Mouse (Mus musculus) heart, postnatal 0 days (tissue): Measurements from ENCODE around the gene D230025D16Rik. TPM values are rescaled to one million over a fixed set of nuclear protein-coding genes. Genes with fewer than 3 reads are reported as not detected.

Source experiments
- ATAC-seq: fragments of 200-750 bp; cut with Nextera tagmentation; 2 replicates; pipeline ENCODE4 v1.8.0; 2017; ENCODE audit warnings: low read depth, moderate number of reproducible peaks, moderate library complexity; ENCODE audit not compliant: insufficient read depth
- DNase-seq: peaks from one replicate; pipeline ENCODE4 v3.0.0-alpha.2; 2016; ENCODE audit warnings: low spot score
- H3K27ac ChIP-seq: fragments of 300-500 bp; sonication (generic); 2 replicates; pipeline ENCODE4 v1.5.1; 2014; ENCODE audit warnings: low read depth, mild to moderate bottlenecking
- H3K27me3 ChIP-seq: fragments of 300-500 bp; sonication (generic); 2 replicates; pipeline ENCODE4 v1.6.1; 2014; ENCODE audit warnings: low read length, mixed read lengths; ENCODE audit not compliant: control insufficient read depth, insufficient read depth
- H3K36me3 ChIP-seq: fragments of 300-500 bp; sonication (generic); replicated peaks from 2 replicates; pipeline ENCODE4 v1.6.1; 2014; ENCODE audit warnings: low read length, mixed read lengths; ENCODE audit not compliant: control insufficient read depth, insufficient read depth
- H3K4me1 ChIP-seq: fragments of 300-500 bp; sonication (generic); 2 replicates; pipeline ENCODE4 v1.6.1; 2014; ENCODE audit warnings: antibody characterized with exemption; ENCODE audit not compliant: control insufficient read depth, insufficient read depth
- H3K4me2 ChIP-seq: fragments of 300-500 bp; sonication (generic); 2 replicates; pipeline ENCODE4 v1.6.1; 2014; ENCODE audit warnings: low read depth, mild to moderate bottlenecking, low read length, moderate library complexity
- H3K4me3 ChIP-seq: fragments of 300-500 bp; sonication (generic); 2 replicates; pipeline ENCODE4 v1.5.1; 2014; ENCODE audit warnings: low read depth, low read length
- H3K9ac ChIP-seq: fragments of 300-500 bp; sonication (generic); replicated peaks from 2 replicates; pipeline ENCODE4 v1.6.1; 2014; ENCODE audit warnings: low read depth, low read length, mixed read lengths
- H3K9me3 ChIP-seq: fragments of 300-500 bp; sonication (generic); replicated peaks from 2 replicates; pipeline ENCODE4 v1.6.1; 2016; ENCODE audit warnings: low read length; ENCODE audit not compliant: control insufficient read depth
- CTCF ChIP-seq: IDR thresholded peaks from 2 replicates; pipeline ENCODE4 v1.5.1; 2016; ENCODE audit warnings: antibody characterized with exemption, control low read depth, low read depth
- EP300 ChIP-seq: IDR thresholded peaks from 2 replicates; pipeline ENCODE4 v1.6.1; 2016; ENCODE audit warnings: antibody characterized with exemption, low read depth
- WGBS: fragments of 180-500 bp; shearing (Covaris S2); extraction: QIAGEN DNeasy Blood & Tissue Kit; methylation state at CpG from one replicate; pipeline ENCODE4 v1.1.7; 2014; 5-methylcytosine and 5-hydroxymethylcytosine counted together
- polyA plus RNA-seq: library from polyadenylated mRNA; unstranded; fragments of >200 nt; fragmentation: Nextera tagmentation; extraction: Ambion mirVana; gene quantifications from 2 replicates; pipeline ENCODE4 v1.2.1, GENCODE M21; 2015
- total RNA-seq: library from RNA; depleted of rRNA; stranded (reverse); fragments of >200 nt; gene quantifications from 2 replicates; pipeline ENCODE4 v1.2.3, GENCODE M21; 2014; ENCODE audit warnings: low replicate concordance; rRNA removed

The D230025D16Rik gene
- total and polyA plus RNA-seq, 2 experiments from 2014 or later, result 14.3 to 30.4 TPM

- ATAC-seq (0 out of 2 replicates have a peak, but pooled peaks have one; percentile 5), DNase-seq (peak; percentile 31)
- no peak for TF ChIP-seq CTCF
- no peak for TF ChIP-seq EP300
These were observed 71.1 kb downstream of the D230025D16Rik start, which contains the start of gene Exoc3l for GRCm38 (mm10) chr8:105295895-105296573. Gene Exoc3l, minus strand, starts transcription at chr8:105296101.

GRCm38 (mm10) chr8:105297511-105298192, 72.7 kb downstream of the D230025D16Rik start, which contains the start of gene E2f4:
Gene E2f4, plus strand, starts transcription at chr8:105297663.
- peak; percentile 93 for ATAC-seq
- WGBS, result under 1% methylated on average over 57 of the region's 58 CpGs

More at GRCm38 (mm10) chr8:105295895-105296573, 71.1 kb downstream of the D230025D16Rik start, which contains the start of gene Exoc3l:
- peaks cover 23% of the 10 kb centered on the region for H3K4me1 ChIP-seq
- H3K4me2 ChIP-seq, result peak within 1 kb of the TSS; percentile 79
- H3K9me3 ChIP-seq, result no peaks in the 10 kb centered on the region
- H3K36me3 ChIP-seq, result peaks cover 20% of the 10 kb centered on the region
- 31% methylated on average over 11 of the region's 11 CpGs for WGBS
- H3K27ac ChIP-seq, result peak within 1 kb of the TSS; percentile 76
- H3K9ac ChIP-seq, result peak within 1 kb of the TSS; percentile 79; the same call in 1 of the 2 replicates
- no peaks in the 10 kb centered on the region for H3K27me3 ChIP-seq
- peak within 1 kb of the TSS; percentile 78 for H3K4me3 ChIP-seq

GRCm38 (mm10) chr8:105298351-105299252, 73.7 kb downstream of the D230025D16Rik start:
- Histone ChIP-seq H3K9me3 (no peaks in the 10 kb centered on the region), H3K4me1 (peaks cover 23% of the 10 kb centered on the region), H3K4me3 (peak overlapping the region; percentile 78), H3K36me3 (peaks cover 44% of the 10 kb centered on the region), H3K27me3 (no peaks in the 10 kb centered on the region), H3K9ac (peak overlapping the region; percentile 79), H3K27ac (peak overlapping the region; percentile 76; the same call in 1 of the 2 replicates), H3K4me2 (peak overlapping the region; percentile 79)
- TF ChIP-seq CTCF, result no peak
- no peak for TF ChIP-seq EP300
- DNase-seq (no peak), ATAC-seq (no peak)
- 39% methylated on average over 18 of the region's 18 CpGs for WGBS

More at GRCm38 (mm10) chr8:105297511-105298192, 72.7 kb downstream of the D230025D16Rik start, which contains the start of gene E2f4:
- Histone ChIP-seq H3K27me3 (no peaks in the 10 kb centered on the region), H3K4me1 (peaks cover 23% of the 10 kb centered on the region), H3K9me3 (no peaks in the 10 kb centered on the region), H3K4me3 (peak within 1 kb of the TSS; percentile 78), H3K4me2 (peak within 1 kb of the TSS; percentile 79), H3K9ac (peak within 1 kb of the TSS; percentile 79), H3K27ac (peak within 1 kb of the TSS; percentile 76), H3K36me3 (peaks cover 35% of the 10 kb centered on the region)
- peak; percentile 94 for DNase-seq
- TF ChIP-seq EP300 (no peak), CTCF (no peak)

GRCm38 (mm10) chr8:105299962-105300361, 75.0 kb downstream of the D230025D16Rik start:
- no peak overlapping the region for H3K27ac ChIP-seq
- H3K36me3 ChIP-seq, result peaks cover 44% of the 10 kb centered on the region
- no peak for TF ChIP-seq CTCF
- TF ChIP-seq EP300, result no peak
- H3K9me3 ChIP-seq, result no peaks in the 10 kb centered on the region
- ATAC-seq (no peak), DNase-seq (no peak)
- WGBS, result 88% methylated on average over 8 of the region's 8 CpGs
- H3K4me2 ChIP-seq, result no peak overlapping the region
- no peak overlapping the region for H3K9ac ChIP-seq
- H3K4me1 ChIP-seq, result peaks cover 35% of the 10 kb centered on the region
- H3K27me3 ChIP-seq, result no peaks in the 10 kb centered on the region
- H3K4me3 ChIP-seq, result no peak overlapping the region

Other genes starting within 250 kb of the D230025D16Rik start
- gene Ces2h, start 224.3 kb upstream of the D230025D16Rik start, total RNA-seq, result not detected in 2 replicates
- gene Ces2h, start 224.3 kb upstream of the D230025D16Rik start, polyA plus RNA-seq, result not detected in 2 replicates
- not detected in 2 replicates for gene Ces3a, start 176.5 kb upstream of the D230025D16Rik start, total RNA-seq
- not detected in 2 replicates for gene Ces3a, start 176.5 kb upstream of the D230025D16Rik start, polyA plus RNA-seq
- 0.50 and 1.7 TPM in 2 replicates for gene Ces3b, start 141.4 kb upstream of the D230025D16Rik start, total RNA-seq
- gene Ces3b, start 141.4 kb upstream of the D230025D16Rik start, polyA plus RNA-seq, result 0.16 and 0.34 TPM in 2 replicates
- gene Ces4a, start 93.3 kb upstream of the D230025D16Rik start, total RNA-seq, result not detected in 2 replicates
- gene Ces4a, start 93.3 kb upstream of the D230025D16Rik start, polyA plus RNA-seq, result not detected in 2 replicates
- 50.0 and 70.0 TPM in 2 replicates for gene Cbfb, start 54.5 kb upstream of the D230025D16Rik start, total RNA-seq
- gene Cbfb, start 54.5 kb upstream of the D230025D16Rik start, polyA plus RNA-seq, result 26.8 and 27.0 TPM in 2 replicates
- gene B3gnt9, start 30.0 kb downstream of the D230025D16Rik start, total RNA-seq, result 6.0 and 9.7 TPM in 2 replicates
- 7.3 and 7.7 TPM in 2 replicates for gene B3gnt9, start 30.0 kb downstream of the D230025D16Rik start, polyA plus RNA-seq
- gene Tradd, start 39.5 kb downstream of the D230025D16Rik start, total RNA-seq, result 9.0 and 10.4 TPM in 2 replicates
- 16.7 and 17.6 TPM in 2 replicates for gene Tradd, start 39.5 kb downstream of the D230025D16Rik start, polyA plus RNA-seq
- 1.5 and 6.4 TPM in 2 replicates for gene Fbxl8, start 39.5 kb downstream of the D230025D16Rik start, total RNA-seq
- 3.6 and 4.3 TPM in 2 replicates for gene Fbxl8, start 39.5 kb downstream of the D230025D16Rik start, polyA plus RNA-seq
- gene Hsf4, start 44.7 kb downstream of the D230025D16Rik start, total RNA-seq, result 2.1 TPM in 1 of 2 replicates, not detected in the other
- gene Hsf4, start 44.7 kb downstream of the D230025D16Rik start, polyA plus RNA-seq, result 0.34 and 0.43 TPM in 2 replicates
- 6.8 and 13.2 TPM in 2 replicates for gene Nol3, start 51.0 kb downstream of the D230025D16Rik start, total RNA-seq
- 9.8 and 10.0 TPM in 2 replicates for gene Nol3, start 51.0 kb downstream of the D230025D16Rik start, polyA plus RNA-seq
- gene 4931428F04Rik, start 64.7 kb downstream of the D230025D16Rik start, total RNA-seq, result 0.43 and 3.5 TPM in 2 replicates
- 3.3 and 3.5 TPM in 2 replicates for gene 4931428F04Rik, start 64.7 kb downstream of the D230025D16Rik start, polyA plus RNA-seq
- 6.1 and 10.6 TPM in 2 replicates for gene Exoc3l, start 71.0 kb downstream of the D230025D16Rik start, total RNA-seq
- 9.5 and 9.9 TPM in 2 replicates for gene Exoc3l, start 71.0 kb downstream of the D230025D16Rik start, polyA plus RNA-seq
- 19.2 and 27.9 TPM in 2 replicates for gene E2f4, start 72.5 kb downstream of the D230025D16Rik start, total RNA-seq
- 21.8 and 22.6 TPM in 2 replicates for gene E2f4, start 72.5 kb downstream of the D230025D16Rik start, polyA plus RNA-seq
- gene Elmo3, start 80.5 kb downstream of the D230025D16Rik start, total RNA-seq, result 1.4 and 2.2 TPM in 2 replicates
- 1.6 and 1.9 TPM in 2 replicates for gene Elmo3, start 80.5 kb downstream of the D230025D16Rik start, polyA plus RNA-seq
- gene Lrrc29, start 101.1 kb downstream of the D230025D16Rik start, total RNA-seq, result 4.0 and 5.8 TPM in 2 replicates
- gene Lrrc29, start 101.1 kb downstream of the D230025D16Rik start, polyA plus RNA-seq, result 1.1 and 1.5 TPM in 2 replicates
- 69.3 and 81.0 TPM in 2 replicates for gene Tmem208, start 101.2 kb downstream of the D230025D16Rik start, total RNA-seq
- gene Tmem208, start 101.2 kb downstream of the D230025D16Rik start, polyA plus RNA-seq, result 66.2 and 68.9 TPM in 2 replicates
- 6.4 and 6.9 TPM in 2 replicates for gene Fhod1, start 122.8 kb downstream of the D230025D16Rik start, total RNA-seq
- 0.70 and 0.72 TPM in 2 replicates for gene Fhod1, start 122.8 kb downstream of the D230025D16Rik start, polyA plus RNA-seq
- gene Slc9a5, start 123.7 kb downstream of the D230025D16Rik start, total RNA-seq, result 1.2 and 3.9 TPM in 2 replicates
- 0.27 and 0.41 TPM in 2 replicates for gene Slc9a5, start 123.7 kb downstream of the D230025D16Rik start, polyA plus RNA-seq
- gene Plekhg4, start 148.1 kb downstream of the D230025D16Rik start, total RNA-seq, result not detected in 2 replicates
- gene Plekhg4, start 148.1 kb downstream of the D230025D16Rik start, polyA plus RNA-seq, result 0.03 and 0.08 TPM in 2 replicates
- gene Kctd19, start 188.4 kb downstream of the D230025D16Rik start, total RNA-seq, result not detected in 2 replicates
- not detected in 2 replicates for gene Kctd19, start 188.4 kb downstream of the D230025D16Rik start, polyA plus RNA-seq
- 0.23 TPM in 1 of 2 replicates, not detected in the other for gene Lrrc36, start 188.4 kb downstream of the D230025D16Rik start, total RNA-seq
- 0.36 and 0.56 TPM in 2 replicates for gene Lrrc36, start 188.4 kb downstream of the D230025D16Rik start, polyA plus RNA-seq
- 12.9 and 19.8 TPM in 2 replicates for gene Tppp3, start 246.4 kb downstream of the D230025D16Rik start, total RNA-seq
- 37.8 and 42.3 TPM in 2 replicates for gene Tppp3, start 246.4 kb downstream of the D230025D16Rik start, polyA plus RNA-seq